10 mouse cellular contexts compared by ENCODE assay signal in the genomic region with DNA sequence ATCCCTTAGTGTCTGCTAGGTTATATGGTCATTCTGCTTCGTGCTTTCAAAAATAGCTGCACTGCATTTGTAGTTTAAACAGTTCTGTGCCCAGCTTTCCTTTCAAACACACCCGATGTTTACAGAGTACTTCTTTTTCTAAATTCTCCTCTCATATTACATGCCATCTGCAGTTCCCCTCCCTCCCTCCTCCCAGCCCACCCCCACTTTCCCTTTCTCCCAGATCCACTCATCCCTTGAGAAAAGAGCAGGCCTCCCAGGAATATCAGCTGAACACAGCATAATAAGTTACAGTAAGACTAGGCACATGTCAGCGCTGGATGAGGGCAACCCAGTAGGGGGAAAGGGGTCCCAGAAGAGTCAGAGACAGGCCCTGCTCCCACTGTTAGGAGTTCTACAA. TPM values are rescaled to one million over a fixed set of nuclear protein-coding genes. Genes with fewer than 3 reads are reported as not detected.
DNase-seq lines count a peak whose midpoint lies in the region; ATAC-seq and TF ChIP-seq lines count a peak whose summit lies in the region.
"Had no signal": no experiment of that assay in that cellular context is flagged by ENCODE, and none has a peak within 500 bp of the region (broad histone marks: within the 10 kb centered on the region; RNA-seq: fewer than 3 reads in every experiment).

No protein-coding gene starts in this region.

- H3K4me2 ChIP-seq in limb, embryonic 14.5 days (replicated peaks; ENCODE audit: low read depth, low read length, severe bottlenecking) = peak overlapping the region; percentile 47

- H3K9me3 ChIP-seq in limb, embryonic 14.5 days (ENCODE audit: control insufficient read depth, low read length) = no peaks in the 10 kb centered on the region

- peak; percentile 11 for DNase-seq in adrenal gland, postnatal 14 days
- no peak for DNase-seq in adrenal gland, postnatal 4 days (ENCODE audit: low spot score in 2 of 2)
- DNase-seq in thymus, adult 2 months = no peak
- DNase-seq in thymus, postnatal 14 days = no peak
- DNase-seq in limb, embryonic 14.5 days (ENCODE audit: low spot score) = no peak
- no peak for DNase-seq in urinary bladder, postnatal 4 days (ENCODE audit: low spot score in 2 of 2)
- no peak for DNase-seq in gastrocnemius, adult 18-20 months (ENCODE audit: low spot score)
- DNase-seq in left cerebral cortex, postnatal 36 days (ENCODE audit: low spot score in 2 of 2) = no peak
- DNase-seq: adrenal gland, postnatal 36 days; kidney, postnatal 14 days had no signal

- TF ChIP-seq CTCF in thymus, adult 2 months (IDR thresholded peaks at IDR 0.05; ENCODE audit: borderline replicate concordance, control insufficient read depth, extremely low read depth, insufficient read depth, low read length, poor library complexity) = no peak

- no peak overlapping the region for H3K4me3 ChIP-seq in thymus, adult 2 months (ENCODE audit: control insufficient read depth, insufficient read depth, low read length)
- H3K4me3 ChIP-seq in limb, embryonic 14.5 days (replicated peaks; ENCODE audit: low read length) = 0 out of 2 replicates have a peak overlapping the region, but pooled peaks have one; percentile 83

- H3K4me1 ChIP-seq in thymus, adult 2 months (replicated peaks; ENCODE audit: control insufficient read depth, insufficient read depth, low read length) = peaks cover 8% of the 10 kb centered on the region
- peaks cover 14% of the 10 kb centered on the region for H3K4me1 ChIP-seq in limb, embryonic 14.5 days (ENCODE audit: control insufficient read depth, insufficient read depth, low read length)

- no peaks in the 10 kb centered on the region for H3K27me3 ChIP-seq in thymus, adult 2 months (ENCODE audit: control insufficient read depth, insufficient read depth, low read length)
- H3K27me3 ChIP-seq in limb, embryonic 14.5 days (ENCODE audit: control insufficient read depth, insufficient read depth, low read length) = no peaks in the 10 kb centered on the region

- TF ChIP-seq POLR2A in thymus, adult 2 months (IDR thresholded peaks at IDR 0.05; ENCODE audit: control insufficient read depth, extremely low read depth, insufficient read depth, low read length, poor library complexity) = no peak
- no peak for TF ChIP-seq POLR2A in limb, embryonic 14.5 days (IDR thresholded peaks at IDR 0.05; ENCODE audit: borderline replicate concordance, extremely low read depth, insufficient read depth, insufficient read length)

- peak overlapping the region; percentile 93; the same call in 1 of the 2 replicates for H3K9ac ChIP-seq in limb, embryonic 14.5 days (ENCODE audit: low read depth, low read length, severe bottlenecking)

- WGBS in thymus, adult 2 months = 85% methylated on average over 3 of the region's 3 CpGs
- WGBS in limb, embryonic 14.5 days = 81% methylated on average over 3 of the region's 3 CpGs

- intact Hi-C loops in left cerebral cortex, postnatal 36 days (cut with DNase I) = loop anchor here (5.0 kb wide), 1 partner anchor 153 kb away; no protein-coding TSS in a partner anchor

- H3K27ac ChIP-seq in thymus, adult 2 months (ENCODE audit: control insufficient read depth, insufficient read depth, low read length) = peak overlapping the region; percentile 13; the same call in 1 of the 2 replicates
- no peak overlapping the region for H3K27ac ChIP-seq in limb, embryonic 14.5 days (replicated peaks; ENCODE audit: low read depth, low read length)

- no peaks in the 10 kb centered on the region for H3K36me3 ChIP-seq in thymus, adult 2 months (ENCODE audit: control insufficient read depth, insufficient read depth, low read length)
- H3K36me3 ChIP-seq in limb, embryonic 14.5 days (ENCODE audit: control insufficient read depth, insufficient read depth, low read length) = peaks cover 17% of the 10 kb centered on the region

- ATAC-seq in limb, embryonic 14.5 days (ENCODE audit: low FRiP score, low read depth) = no peak

RNA-seq across cellular contexts. Expression of a gene that starts 1.7 kb away (rescaled TPM):
- 33.8 and 43.3 TPM in 2 replicates for total RNA-seq in adrenal gland, postnatal 14 days (2021)
- total RNA-seq in adrenal gland, postnatal 4 days (2021) = 10 to 100 TPM; 49.4 to 53.4 TPM
- polyA plus RNA-seq in thymus, adult 2 months (2012; rRNA removed) = 12.0 and 14.4 TPM in 2 replicates
- 25.1 and 29.9 TPM in 2 replicates for polyA plus RNA-seq in limb, embryonic 14.5 days (2012; rRNA removed)
- 44.1 and 44.4 TPM in 2 replicates for polyA plus RNA-seq in limb, embryonic 14.5 days (2014; fragmentation: Nextera tagmentation; extraction: Ambion mirVana)
- total RNA-seq in gastrocnemius, adult 18-20 months (2021) = 10 to 100 TPM; 22.5 to 27.7 TPM
- 10 to 100 TPM; 22.8 to 39.8 TPM for total RNA-seq in left cerebral cortex, postnatal 36 days (2021)

RNA-seq across cellular contexts. Expression of a gene that starts 28.3 kb away (rescaled TPM):
- 0.96 and 1.4 TPM in 2 replicates for total RNA-seq in adrenal gland, postnatal 14 days (2021)
- total RNA-seq in adrenal gland, postnatal 4 days (2021) = 1 to 10 TPM; 1.8 to 2.1 TPM
- 0.51 and 0.66 TPM in 2 replicates for polyA plus RNA-seq in thymus, adult 2 months (2012; rRNA removed)
- polyA plus RNA-seq in limb, embryonic 14.5 days (2012; rRNA removed) = 5.6 and 6.3 TPM in 2 replicates
- polyA plus RNA-seq in limb, embryonic 14.5 days (2014; fragmentation: Nextera tagmentation; extraction: Ambion mirVana) = 2.9 and 3.2 TPM in 2 replicates
- 1 to 10 TPM in 1 of 2 experiments, under 1 TPM in 1; 0.87 to 1.5 TPM for total RNA-seq in gastrocnemius, adult 18-20 months (2021)
- 1 to 10 TPM in 1 of 2 experiments, under 1 TPM in 1; 0.86 to 1.7 TPM for total RNA-seq in left cerebral cortex, postnatal 36 days (2021)
